Mouse (Mus musculus): ENCODE measurements at regions not wholly inside any gene's neighbourhood (a gene's known extent, or its start where the extent isn't known, plus 50 kb on each side); places are given as distances from the start of the nearest gene placed in this dataset.

DNA sequence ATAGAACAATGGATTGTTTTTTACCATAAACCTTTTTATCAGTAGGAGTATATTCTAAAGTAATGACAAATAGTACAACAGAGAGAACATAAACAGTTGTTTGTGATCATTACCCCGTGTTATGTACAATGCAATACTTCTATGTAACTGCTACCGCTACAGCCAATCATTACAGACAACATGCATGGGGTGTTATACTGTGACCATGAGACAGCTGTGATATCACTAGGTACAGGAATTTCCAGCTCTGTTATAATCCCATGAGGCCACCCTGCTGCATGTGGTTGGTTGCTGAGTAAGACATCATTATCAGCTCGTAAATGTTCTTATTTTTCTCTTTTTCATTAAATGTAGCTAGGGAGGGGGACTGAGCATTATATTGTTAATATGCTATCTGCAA is 59.6 kb upstream of the Aoah start:
- TF ChIP-seq CTCF (IDR thresholded peaks at IDR 0.05; ENCODE audit: borderline replicate concordance, extremely low read depth, insufficient read depth, insufficient read length) (no peak), POLR2A (IDR thresholded peaks at IDR 0.05; ENCODE audit: borderline replicate concordance, extremely low read depth, insufficient read depth, insufficient read length, poor library complexity, severe bottlenecking) (no peak)
